Mouse (Mus musculus) ES-E14 (cell line): Measurements from ENCODE around the gene Orc6.

ENCODE experiments used
- HCFC1 ChIP-seq: IDR thresholded peaks from 2 replicates; pipeline ENCODE4 v1.6.1; 2012; ENCODE audit warnings: low read length, inconsistent platforms, borderline replicate concordance; ENCODE audit not compliant: insufficient read depth
- MAFK ChIP-seq: IDR thresholded peaks from 2 replicates; pipeline ENCODE4 v1.6.1; 2014; ENCODE audit warnings: mild to moderate bottlenecking, low read depth, low read length, inconsistent platforms; ENCODE audit not compliant: insufficient read depth
- ZC3H11A ChIP-seq: IDR thresholded peaks from 2 replicates; pipeline ENCODE4 v1.6.1; 2012; ENCODE audit warnings: low read depth, mild to moderate bottlenecking, inconsistent platforms, low read length, borderline replicate concordance
- ZNF384 ChIP-seq: IDR thresholded peaks from 2 replicates; pipeline ENCODE4 v1.6.1; 2012; ENCODE audit warnings: low read depth, low read length, inconsistent platforms

DNA sequence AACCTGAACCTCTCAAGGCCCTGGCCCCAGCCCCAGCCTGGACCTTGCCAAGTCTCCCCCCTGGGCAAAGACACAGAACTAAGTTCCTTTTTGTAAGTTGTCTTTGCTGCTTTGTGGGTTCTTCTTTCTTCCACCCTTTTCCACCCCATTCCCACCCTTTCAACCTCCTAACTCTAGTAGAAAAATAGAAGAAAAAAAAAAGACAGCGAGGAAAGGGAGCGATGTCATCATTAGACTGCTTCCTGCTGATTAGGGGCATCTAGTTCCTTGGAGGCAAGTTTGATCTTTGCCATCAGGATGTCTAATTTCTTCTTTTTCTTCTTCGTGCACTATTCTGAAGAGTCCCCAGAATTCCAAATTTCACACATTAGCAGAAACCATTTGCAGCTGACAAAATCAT lies 13.6 kb downstream of the Orc6 start:
- TF ChIP-seq MAFK, result no peak
- TF ChIP-seq HCFC1, result no peak
- no peak for TF ChIP-seq ZC3H11A
- TF ChIP-seq ZNF384, result no peak
